Mouse (Mus musculus): ENCODE results near the gene Ap1ar. TPM values are rescaled to one million over a fixed set of nuclear protein-coding genes. Genes with fewer than 3 reads are reported as not detected.

Ap1ar gene
- total RNA-seq, 4 experiments from 2014 or later: 19.0 to 22.9 (median 20.3) TPM

Other genes with a start within 250 kb of the Ap1ar start
- not detected for gene Neurog2, start 204.4 kb downstream of the Ap1ar start, total RNA-seq (2022)
- 1 to 10 TPM; 2.2 to 2.7 (median 2.4) TPM for gene Alpk1, start 57.0 kb downstream of the Ap1ar start, total RNA-seq (2022)
- 1 to 10 TPM; 1.6 to 2.4 (median 2.1) TPM for gene Tifa, start 47.7 kb downstream of the Ap1ar start, total RNA-seq (2022)
- gene Fam241a, start 58.8 kb upstream of the Ap1ar start, total RNA-seq (2022): 1 to 10 TPM; 3.1 to 4.4 (median 3.9) TPM